Comparison of ENCODE assay signal across 16 mouse cellular contexts in the genomic region with DNA sequence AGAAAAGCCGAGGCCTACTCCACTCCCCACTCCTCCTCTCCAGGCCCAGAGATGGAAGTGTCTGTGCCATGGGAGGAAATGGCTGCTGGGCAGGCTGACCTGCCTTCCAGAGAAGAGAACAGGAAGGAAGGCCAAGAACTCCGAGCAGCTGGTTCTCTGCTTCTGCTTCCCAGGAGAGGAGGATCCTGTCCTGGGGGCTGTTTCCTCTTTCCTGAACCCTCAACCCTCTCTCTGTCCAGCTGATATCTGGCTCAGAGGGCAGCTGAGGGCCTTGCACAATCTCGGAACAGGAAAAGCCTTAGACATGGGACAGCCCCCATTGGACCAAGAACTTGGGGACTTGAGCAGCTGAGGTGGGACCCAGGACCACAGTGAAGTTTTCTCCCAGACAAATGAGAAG. TPM values are rescaled to one million over a fixed set of nuclear protein-coding genes. Genes with fewer than 3 reads are reported as not detected.
DNase-seq lines count a peak whose midpoint lies in the region; ATAC-seq and TF ChIP-seq lines count a peak whose summit lies in the region.
"Had no signal": no experiment of that assay in that cellular context is flagged by ENCODE, and none has a peak within 500 bp of the region (broad histone marks: within the 10 kb centered on the region; RNA-seq: fewer than 3 reads in every experiment).

No protein-coding gene starts in this region.

- no peak overlapping the region for H3K4me3 ChIP-seq in liver, embryonic 12.5 days
- H3K4me3 ChIP-seq in liver, embryonic 11.5 days (ENCODE audit: low read depth, low read length): no peak overlapping the region
- no peak overlapping the region for H3K4me3 ChIP-seq in kidney, postnatal 0 days (replicated peaks; ENCODE audit: low read depth, low read length)
- H3K4me3 ChIP-seq in macrophage (ENCODE audit: inconsistent target): no peak overlapping the region
- H3K4me3 ChIP-seq: forebrain, embryonic 12.5 days; left cerebral cortex, adult 2 months; megakaryocyte, embryonic 14.5 days had no signal

- 0 out of 2 replicates have a peak overlapping the region, but pooled peaks have one; percentile 25 for H3K27ac ChIP-seq in liver, embryonic 12.5 days
- no peak overlapping the region for H3K27ac ChIP-seq in liver, embryonic 11.5 days (ENCODE audit: low read depth, low read length)
- H3K27ac ChIP-seq in kidney, postnatal 0 days: no peak overlapping the region
- peak overlapping the region; percentile 100 for H3K27ac ChIP-seq in macrophage
- H3K27ac ChIP-seq: forebrain, embryonic 12.5 days; left cerebral cortex, adult 2 months had no signal

- no peak for TF ChIP-seq CTCF in kidney, postnatal 0 days (IDR thresholded peaks at IDR 0.05; ENCODE audit: low read depth)

- WGBS in liver, embryonic 12.5 days (ENCODE audit: insufficient replicate concordance): 42% methylated on average over 3 of the region's 3 CpGs
- WGBS in liver, embryonic 11.5 days: 56% methylated on average over 3 of the region's 3 CpGs
- 69% methylated on average over 3 of the region's 3 CpGs for WGBS in kidney, postnatal 0 days
- WGBS in macrophage (ENCODE audit: missing documents): 37% methylated on average over 3 of the region's 3 CpGs

- DNase-seq in liver, embryonic 11.5 days (ENCODE audit: low spot score): no peak
- DNase-seq in heart, adult 9 months (ENCODE audit: low spot score in 2 of 2): peak; percentile 56 to 81
- DNase-seq in kidney, postnatal 0 days (ENCODE audit: low spot score): peak; percentile 35
- no peak for DNase-seq in cerebellum, adult 11-12 months
- no peak for DNase-seq in thymus, postnatal 14 days
- no peak for DNase-seq in urinary bladder, adult 18-20 months (ENCODE audit: low spot score in 2 of 2)

- H3K4me2 ChIP-seq in liver, embryonic 12.5 days: no peak overlapping the region
- H3K4me2 ChIP-seq in liver, embryonic 11.5 days: no peak overlapping the region
- H3K4me2 ChIP-seq in kidney, postnatal 0 days (ENCODE audit: low read length): no peak overlapping the region
- H3K4me2 ChIP-seq: forebrain, embryonic 12.5 days had no signal

- no peaks in the 10 kb centered on the region for H3K36me3 ChIP-seq in liver, embryonic 12.5 days
- H3K36me3 ChIP-seq in liver, embryonic 11.5 days (ENCODE audit: control insufficient read depth, insufficient read depth, low read length): no peaks in the 10 kb centered on the region
- H3K36me3 ChIP-seq in kidney, postnatal 0 days (ENCODE audit: insufficient read depth, low read length): no peaks in the 10 kb centered on the region
- no peaks in the 10 kb centered on the region for H3K36me3 ChIP-seq in macrophage (ENCODE audit: inconsistent target)
- H3K36me3 ChIP-seq: forebrain, embryonic 12.5 days had no signal

- peaks cover 25% of the 10 kb centered on the region for H3K4me1 ChIP-seq in liver, embryonic 12.5 days
- peaks cover 2% of the 10 kb centered on the region; the same call in 1 of the 2 replicates for H3K4me1 ChIP-seq in liver, embryonic 11.5 days (replicated peaks; ENCODE audit: control insufficient read depth, insufficient read depth, low read length)
- H3K4me1 ChIP-seq in kidney, postnatal 0 days (replicated peaks; ENCODE audit: insufficient read depth, low read length): peaks cover 3% of the 10 kb centered on the region; the same call in 1 of the 2 replicates
- H3K4me1 ChIP-seq: forebrain, embryonic 12.5 days had no signal

- ATAC-seq in liver, embryonic 12.5 days: no peak
- ATAC-seq in liver, embryonic 11.5 days (replicated peaks; ENCODE audit: low FRiP score): no peak
- ATAC-seq in kidney, postnatal 0 days (replicated peaks; ENCODE audit: low FRiP score, low read depth): no peak; the same call in 1 of the 2 replicates

- H3K9me3 ChIP-seq in liver, embryonic 12.5 days (replicated peaks): no peaks in the 10 kb centered on the region
- H3K9me3 ChIP-seq in liver, embryonic 11.5 days (ENCODE audit: control insufficient read depth, low read length): no peaks in the 10 kb centered on the region
- H3K9me3 ChIP-seq in kidney, postnatal 0 days (replicated peaks; ENCODE audit: low read length): no peaks in the 10 kb centered on the region
- H3K9me3 ChIP-seq: forebrain, embryonic 12.5 days; megakaryocyte, embryonic 14.5 days had no signal

- H3K79me2 ChIP-seq in macrophage (ENCODE audit: inconsistent target): peaks cover 6% of the 10 kb centered on the region

- peaks cover 29% of the 10 kb centered on the region for H3K27me3 ChIP-seq in liver, embryonic 12.5 days (replicated peaks)
- no peaks in the 10 kb centered on the region for H3K27me3 ChIP-seq in liver, embryonic 11.5 days (replicated peaks; ENCODE audit: control insufficient read depth, insufficient read depth, low read length)
- H3K27me3 ChIP-seq in kidney, postnatal 0 days (ENCODE audit: insufficient read depth, low read length): no peaks in the 10 kb centered on the region
- H3K27me3 ChIP-seq: forebrain, embryonic 12.5 days had no signal

- H3K9ac ChIP-seq in liver, embryonic 12.5 days: no peak overlapping the region
- H3K9ac ChIP-seq in liver, embryonic 11.5 days (ENCODE audit: low read depth, low read length): no peak overlapping the region
- H3K9ac ChIP-seq in kidney, postnatal 0 days (ENCODE audit: low read depth, low read length): no peak overlapping the region
- H3K9ac ChIP-seq: forebrain, embryonic 12.5 days had no signal

RNA-seq across cellular contexts. Expression of gene Siglec1, which starts 4.3 kb away (rescaled TPM):
- polyA plus RNA-seq in liver, embryonic 12.5 days (2016; fragmentation: Nextera tagmentation; extraction: Ambion mirVana): 0.36 and 0.42 TPM in 2 replicates
- polyA plus RNA-seq in liver, embryonic 11.5 days (2014; fragmentation: Nextera tagmentation; extraction: Ambion mirVana): 0.73 and 0.78 TPM in 2 replicates
- 0.33 and 0.41 TPM in 2 replicates for polyA plus RNA-seq in kidney, postnatal 0 days (2015; fragmentation: Nextera tagmentation; extraction: Ambion mirVana)
- total RNA-seq in macrophage (2018; cell fraction: chromatin; rRNA removed): 100 to 1,000 TPM in 19 of 26 experiments, 10 to 100 TPM in 7; 15.9 to 534 (median 152) TPM
- 100 to 1,000 TPM in 12 of 26 experiments, 10 to 100 TPM in 14; 43.7 to 224 (median 98.7) TPM for total RNA-seq in macrophage (2018; cell fraction: cytosol; rRNA removed)
- 100 to 1,000 TPM in 23 of 26 experiments, 10 to 100 TPM in 3; 41.8 to 676 (median 240) TPM for total RNA-seq in macrophage (2018; cell fraction: nucleus; rRNA removed)
- 63.7 to 152 TPM (median 102 TPM) in 3 replicates for polyA plus RNA-seq in macrophage (2018)
- total RNA-seq: hematopoietic stem cell, adult 5-6 weeks had no signal

RNA-seq across cellular contexts. Expression of gene Adam33, which starts 27.2 kb away (rescaled TPM):
- polyA plus RNA-seq in liver, embryonic 12.5 days (2016; fragmentation: Nextera tagmentation; extraction: Ambion mirVana): 0.62 and 0.90 TPM in 2 replicates
- 0.31 and 0.95 TPM in 2 replicates for polyA plus RNA-seq in liver, embryonic 11.5 days (2014; fragmentation: Nextera tagmentation; extraction: Ambion mirVana)
- polyA plus RNA-seq in kidney, postnatal 0 days (2015; fragmentation: Nextera tagmentation; extraction: Ambion mirVana): 1.1 and 1.9 TPM in 2 replicates
- total RNA-seq in macrophage (2018; cell fraction: chromatin; rRNA removed): 100 to 1,000 TPM in 24 of 26 experiments, 10 to 100 TPM in 2; 65.5 to 328 (median 214) TPM
- total RNA-seq in macrophage (2018; cell fraction: cytosol; rRNA removed): 10 to 100 TPM in 4 of 26 experiments, 1 to 10 TPM in 22; 2.0 to 13.6 (median 4.9) TPM
- 100 to 1,000 TPM in 16 of 26 experiments, 10 to 100 TPM in 10; 30.0 to 258 (median 124) TPM for total RNA-seq in macrophage (2018; cell fraction: nucleus; rRNA removed)
- 5.1 to 26.4 TPM (median 5.5 TPM) in 3 replicates for polyA plus RNA-seq in macrophage (2018)
- total RNA-seq: hematopoietic stem cell, adult 5-6 weeks had no signal

RNA-seq across cellular contexts. Expression of gene Hspa12b, which starts 36.2 kb away (rescaled TPM):
- 4.2 TPM in 2 replicates for polyA plus RNA-seq in liver, embryonic 12.5 days (2016; fragmentation: Nextera tagmentation; extraction: Ambion mirVana)
- polyA plus RNA-seq in liver, embryonic 11.5 days (2014; fragmentation: Nextera tagmentation; extraction: Ambion mirVana): 5.5 TPM in 2 replicates
- polyA plus RNA-seq in kidney, postnatal 0 days (2015; fragmentation: Nextera tagmentation; extraction: Ambion mirVana): 9.4 and 9.8 TPM in 2 replicates
- 1 to 10 TPM in 2 of 26 experiments, under 1 TPM in 12, not detected in 12; 0.20 to 1.5 (median 0.37) TPM for total RNA-seq in macrophage (2018; cell fraction: chromatin; rRNA removed)
- under 1 TPM in 16 of 26 experiments, not detected in 10; 0.03 to 0.15 (median 0.06) TPM for total RNA-seq in macrophage (2018; cell fraction: cytosol; rRNA removed)
- under 1 TPM in 7 of 26 experiments, not detected in 19; 0.11 to 0.78 (median 0.26) TPM for total RNA-seq in macrophage (2018; cell fraction: nucleus; rRNA removed)
- polyA plus RNA-seq in macrophage (2018): 0.06 to 0.17 TPM in 2 of 3 replicates, not detected in the other

RNA-seq across cellular contexts. Expression of gene Gm11037, which starts 42.4 kb away (rescaled TPM):
- polyA plus RNA-seq in liver, embryonic 12.5 days (2016; fragmentation: Nextera tagmentation; extraction: Ambion mirVana): not detected in 2 replicates
- polyA plus RNA-seq in liver, embryonic 11.5 days (2014; fragmentation: Nextera tagmentation; extraction: Ambion mirVana): not detected in 2 replicates
- polyA plus RNA-seq in kidney, postnatal 0 days (2015; fragmentation: Nextera tagmentation; extraction: Ambion mirVana): not detected in 2 replicates
- total RNA-seq in macrophage (2018; cell fraction: chromatin; rRNA removed): not detected
- total RNA-seq in macrophage (2018; cell fraction: cytosol; rRNA removed): not detected
- not detected for total RNA-seq in macrophage (2018; cell fraction: nucleus; rRNA removed)
- polyA plus RNA-seq in macrophage (2018): not detected in 3 replicates
- total RNA-seq: ES-E14; hematopoietic stem cell, adult 5-6 weeks; left cerebral cortex, adult 2 months had no signal
- polyA plus RNA-seq: cortical plate, adult 2 months; forebrain, embryonic 12.5 days; neural tube, embryonic 14.5 days; small intestine, adult 2 months had no signal

RNA-seq across cellular contexts. Expression of gene Gfra4, which starts 48.0 kb away (rescaled TPM):
- polyA plus RNA-seq in liver, embryonic 12.5 days (2016; fragmentation: Nextera tagmentation; extraction: Ambion mirVana): 0.86 and 1.6 TPM in 2 replicates
- 2.9 and 3.5 TPM in 2 replicates for polyA plus RNA-seq in liver, embryonic 11.5 days (2014; fragmentation: Nextera tagmentation; extraction: Ambion mirVana)
- polyA plus RNA-seq in kidney, postnatal 0 days (2015; fragmentation: Nextera tagmentation; extraction: Ambion mirVana): 14.2 and 14.5 TPM in 2 replicates
- total RNA-seq in macrophage (2018; cell fraction: chromatin; rRNA removed): 1 to 10 TPM in 6 of 26 experiments, under 1 TPM in 6, not detected in 14; 0.49 to 4.6 (median 1.0) TPM
- 1 to 10 TPM in 13 of 26 experiments, under 1 TPM in 13; 0.12 to 3.4 (median 1.1) TPM for total RNA-seq in macrophage (2018; cell fraction: cytosol; rRNA removed)
- 1 to 10 TPM in 7 of 26 experiments, under 1 TPM in 11, not detected in 8; 0.34 to 9.5 (median 0.81) TPM for total RNA-seq in macrophage (2018; cell fraction: nucleus; rRNA removed)
- polyA plus RNA-seq in macrophage (2018): 1.2 to 7.8 TPM (median 2.4 TPM) in 3 replicates
- total RNA-seq: hematopoietic stem cell, adult 5-6 weeks had no signal

Comparison
In these comparisons a context has a peak if more than half of its experiments do, and no peak if none do; other contexts are left out.
1. H3K27ac ChIP-seq: peak in liver, embryonic 12.5 days (single experiment) and macrophage (single experiment); none in liver, embryonic 11.5 days (single experiment) and kidney, postnatal 0 days (single experiment).
2. DNase-seq: peak in heart, adult 9 months (2 of 2) and kidney, postnatal 0 days (single experiment); none in liver, embryonic 11.5 days (single experiment), cerebellum, adult 11-12 months (single experiment), thymus, postnatal 14 days (single experiment) and urinary bladder, adult 18-20 months (0 of 2).
3. RNA of gene Siglec1, which starts 4.3 kb away (polyA plus RNA-seq): 63.7 to 152 TPM in macrophage; 0.73 to 0.78 TPM in liver, embryonic 11.5 days, 0.33 to 0.41 TPM in kidney, postnatal 0 days and 0.36 to 0.42 TPM in liver, embryonic 12.5 days; every median in the first group is over 10 times any median in the second.